Mouse (Mus musculus) right cerebral cortex, adult 18-20 months (tissue): ENCODE measurements around the gene Hoxa3.

Experiments used
- DNase-seq: peaks from one replicate; pipeline ENCODE4 v3.0.0; 2022; ENCODE audit warnings: mixed read lengths

The Hoxa3 gene

GRCm38 (mm10) chr6:52213119-52213986 is at the start of gene Hoxa3, which contains the start of gene Gm28308:
Hoxa3 (minus strand) TSS chr6:52213336.
Gm28308 (minus strand) TSS chr6:52213339.
- DNase-seq: no peak

- no peak for DNase-seq
Observed at GRCm38 (mm10) chr6:52262463-52263320, 49.6 kb upstream of the Hoxa3 start.

- no peak for DNase-seq
Observed at GRCm38 (mm10) chr6:52261751-52262462, 48.8 kb upstream of the Hoxa3 start.

DNA sequence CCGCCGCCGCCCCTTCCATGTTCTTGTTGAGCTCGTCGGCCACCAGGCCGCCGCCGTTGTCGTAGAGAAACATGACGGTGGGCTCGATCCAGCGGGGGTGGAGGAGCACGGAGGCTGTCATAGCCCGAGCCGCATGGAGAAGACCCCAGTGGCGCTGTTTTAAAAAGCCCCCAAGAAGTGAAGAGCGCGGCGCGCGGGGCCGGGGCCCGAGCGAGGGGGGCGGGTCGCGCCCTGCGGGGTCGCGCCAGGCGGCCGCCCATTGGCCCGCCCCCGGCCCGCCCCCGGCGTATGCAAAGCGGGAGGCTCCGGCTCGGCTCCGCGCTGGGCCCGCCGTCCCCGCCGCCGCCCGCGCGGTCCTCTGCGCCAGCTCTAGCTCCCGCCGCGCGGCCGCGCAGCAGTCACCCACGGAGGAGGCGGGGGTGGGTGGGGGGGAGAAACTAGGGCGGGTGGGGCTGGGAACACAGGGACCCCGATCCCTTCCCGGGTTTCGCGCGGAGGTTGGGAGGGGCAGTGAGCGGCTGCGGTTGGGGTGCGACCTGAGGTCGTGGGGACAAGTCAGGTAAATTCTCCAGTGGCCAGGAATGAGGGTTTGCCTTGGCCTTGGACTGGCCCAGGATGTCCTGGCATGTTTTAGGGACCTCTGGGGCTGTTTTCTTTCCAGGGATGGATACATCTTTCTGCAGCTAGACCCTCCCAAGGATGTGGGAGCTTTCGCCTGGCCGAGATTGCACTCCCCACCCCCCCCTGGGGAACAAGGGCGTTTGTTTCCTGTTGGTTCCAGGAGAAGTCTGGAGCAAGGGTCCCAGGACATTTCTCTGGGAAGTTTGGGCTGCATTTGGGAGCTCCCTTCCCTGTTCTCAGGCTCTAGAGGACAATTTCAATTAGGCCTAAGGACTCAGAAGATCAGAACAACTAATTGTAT is 47.8 kb upstream of the Hoxa3 start, which contains the start of gene Hoxa13:
Gene Hoxa13 (minus strand): TSS at position 227 of the 922 bp plus-strand sequence.
- DNase-seq: no peak

- no peak for DNase-seq
Observed at GRCm38 (mm10) chr6:52259811-52260261, 46.7 kb upstream of the Hoxa3 start.

DNA sequence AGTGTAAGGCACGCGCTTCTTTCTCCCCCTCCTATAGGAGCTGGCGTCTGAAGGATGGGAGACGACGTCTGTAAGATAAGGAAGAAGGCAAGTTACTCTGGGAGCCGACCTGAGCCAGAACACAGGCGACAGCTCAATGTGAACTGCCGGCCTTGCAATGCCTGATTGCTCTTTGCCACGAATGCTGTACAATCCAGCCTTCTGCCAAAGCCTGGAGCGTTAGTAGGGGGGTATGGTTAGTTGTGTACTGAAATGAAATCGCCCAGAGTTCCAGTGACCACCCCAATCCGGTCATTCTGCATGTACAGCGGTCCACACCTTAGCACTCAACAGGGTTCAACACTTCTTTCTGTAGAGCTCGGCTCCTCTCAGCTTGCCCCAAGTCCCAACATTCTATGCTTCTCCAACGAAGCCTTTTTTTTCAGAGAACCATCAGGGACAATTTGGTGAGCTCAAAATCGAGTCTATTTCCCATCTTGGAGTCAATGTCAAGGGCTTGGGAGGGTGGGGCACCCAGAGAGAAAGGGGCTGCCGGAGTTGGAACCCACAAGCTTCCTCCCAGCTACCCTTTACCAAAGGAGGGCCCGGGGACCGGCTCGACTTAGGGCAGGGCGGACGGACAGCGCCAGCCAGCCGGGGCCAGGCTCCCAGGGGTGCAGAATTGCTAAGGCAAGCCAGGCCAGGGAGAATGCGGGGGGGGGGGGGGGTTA is 46.1 kb upstream of the Hoxa3 start:
- no peak for DNase-seq

DNA sequence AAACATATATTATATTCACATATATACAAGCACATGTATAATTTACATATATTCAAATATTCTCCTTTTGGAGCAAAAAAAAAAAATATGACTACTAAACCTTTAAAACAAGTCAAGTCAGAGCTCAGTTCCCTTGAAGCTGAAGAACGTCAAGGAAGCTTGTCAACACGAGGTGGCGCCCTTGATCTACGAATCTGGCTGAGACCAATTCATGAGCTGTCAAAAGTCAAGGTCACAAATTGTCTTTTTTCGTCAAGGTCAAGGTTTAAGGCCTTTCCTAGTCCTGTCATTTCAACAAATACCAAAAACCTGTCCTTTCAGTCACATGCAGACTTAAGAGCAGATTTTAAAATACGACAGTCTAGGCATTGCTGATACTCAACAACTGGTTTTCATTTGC is 43.8 kb upstream of the Hoxa3 start:
- DNase-seq: peak; percentile 51

DNA sequence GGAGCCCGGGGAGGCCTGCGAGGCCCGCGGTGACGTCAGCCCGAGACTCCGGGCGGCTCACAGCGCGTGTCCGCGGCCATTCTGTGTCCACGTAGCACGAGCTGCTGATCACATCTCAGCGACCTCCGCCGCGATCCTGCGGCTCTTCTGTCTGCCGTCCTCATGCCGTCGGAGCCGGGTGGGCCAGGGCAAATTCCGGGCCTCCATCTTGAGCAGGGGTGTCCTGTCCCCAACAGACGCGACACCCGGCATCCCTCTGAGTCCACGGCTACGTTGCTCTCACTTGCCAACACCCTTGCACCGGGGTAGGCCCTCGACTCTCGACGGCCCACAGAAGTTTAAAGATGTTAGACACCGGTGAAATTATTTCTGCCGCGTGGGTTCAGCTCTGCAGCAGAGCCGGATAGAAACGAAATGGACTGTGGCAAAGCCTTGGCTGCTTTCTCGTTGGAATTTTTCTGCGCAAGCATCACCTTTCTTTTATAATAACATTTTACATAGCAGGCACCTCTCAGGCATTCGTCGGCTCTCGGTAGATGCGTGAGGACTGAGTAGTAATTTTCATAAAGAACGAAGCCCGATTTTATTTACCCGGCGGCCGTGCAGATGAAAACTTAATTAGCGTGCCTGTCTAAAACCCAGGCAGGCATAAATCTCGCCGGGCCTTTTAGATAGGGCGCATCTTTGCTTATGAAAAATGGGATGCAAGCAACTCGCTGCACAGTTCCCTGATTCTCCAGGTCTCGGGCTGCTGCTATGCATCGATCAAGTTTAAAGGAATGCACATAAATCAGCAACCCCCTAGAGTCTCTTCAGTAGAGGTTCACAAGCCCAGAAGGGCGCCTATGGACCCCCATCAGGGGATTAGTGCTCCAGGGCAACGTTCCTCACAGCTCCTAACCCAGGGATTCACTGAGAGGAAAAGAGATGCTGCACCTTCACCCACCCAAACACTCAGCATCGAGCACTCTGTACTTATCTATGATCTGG is 40.7 kb upstream of the Hoxa3 start:
- DNase-seq: no peak

- DNase-seq: no peak
Observed at GRCm38 (mm10) chr6:52252775-52253376, 39.7 kb upstream of the Hoxa3 start.

DNA sequence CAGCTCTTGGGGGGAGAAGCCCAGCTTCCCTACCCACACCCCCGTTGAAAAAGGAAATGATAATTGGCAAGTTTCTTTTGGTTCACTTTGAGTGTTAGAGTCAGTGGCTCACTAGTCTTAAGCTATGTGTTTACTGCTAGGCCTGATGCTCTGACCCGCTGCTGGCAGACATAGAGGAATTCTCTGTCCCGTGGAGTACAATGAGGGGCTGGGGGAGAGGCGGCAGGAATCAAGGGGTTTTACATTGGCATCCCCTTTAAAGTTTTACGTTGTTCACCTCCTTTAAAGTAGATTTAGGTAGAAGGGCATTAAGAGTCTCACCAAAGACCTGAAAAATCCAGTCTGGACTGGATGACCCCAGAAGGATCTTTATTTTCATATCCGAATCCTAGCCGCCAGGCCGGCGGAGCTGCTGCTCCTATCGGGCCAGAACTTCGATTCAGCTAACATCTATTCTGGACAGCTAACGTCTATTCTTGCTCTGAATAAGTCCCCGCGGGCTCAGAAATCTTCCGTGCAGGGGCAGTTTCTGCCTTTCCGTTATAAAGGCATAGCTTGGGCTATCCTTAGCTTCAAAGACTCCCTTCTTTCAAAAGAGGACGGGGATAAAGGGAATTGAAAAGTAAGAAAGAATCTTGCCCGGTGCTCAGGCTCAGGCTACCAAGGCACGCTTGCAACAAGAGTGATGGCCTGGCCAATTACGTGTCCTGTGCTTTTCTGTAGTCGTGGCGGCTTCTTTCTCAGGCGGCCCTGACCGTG is 39.1 kb upstream of the Hoxa3 start:
- DNase-seq: no peak

DNA sequence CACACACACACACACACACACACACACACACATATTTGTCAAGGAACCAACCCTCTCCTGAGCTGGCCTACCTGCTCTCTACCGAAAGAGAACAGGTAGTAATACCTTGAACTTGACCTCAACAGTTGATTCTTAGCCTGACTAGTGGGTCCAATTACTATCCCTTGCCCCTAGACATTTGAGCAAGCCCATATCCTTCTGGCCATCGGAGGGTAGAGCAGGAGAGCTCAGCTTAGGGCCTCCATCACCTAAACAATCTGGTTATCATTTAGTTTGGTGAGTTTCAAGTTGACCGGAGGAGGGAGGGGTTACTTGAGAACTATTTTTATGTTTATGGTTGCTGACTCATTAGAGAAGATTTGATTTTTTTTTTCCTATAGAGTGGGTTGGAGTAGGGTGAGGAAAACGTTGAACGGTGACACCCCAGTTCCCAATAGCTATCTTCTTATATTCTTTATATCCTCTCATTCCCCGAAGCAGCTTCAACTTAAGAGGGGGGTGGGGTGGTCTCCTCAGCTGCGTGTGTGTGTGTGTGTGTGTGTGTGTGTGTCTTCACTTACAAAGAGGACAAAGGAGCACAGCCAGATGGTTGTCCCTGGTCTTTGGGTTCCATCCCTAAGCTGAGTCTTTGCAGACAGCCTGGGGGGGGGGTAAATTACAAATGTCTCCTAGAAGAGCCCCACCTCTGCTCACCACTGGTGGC is 38.2 kb upstream of the Hoxa3 start:
- no peak for DNase-seq

DNA sequence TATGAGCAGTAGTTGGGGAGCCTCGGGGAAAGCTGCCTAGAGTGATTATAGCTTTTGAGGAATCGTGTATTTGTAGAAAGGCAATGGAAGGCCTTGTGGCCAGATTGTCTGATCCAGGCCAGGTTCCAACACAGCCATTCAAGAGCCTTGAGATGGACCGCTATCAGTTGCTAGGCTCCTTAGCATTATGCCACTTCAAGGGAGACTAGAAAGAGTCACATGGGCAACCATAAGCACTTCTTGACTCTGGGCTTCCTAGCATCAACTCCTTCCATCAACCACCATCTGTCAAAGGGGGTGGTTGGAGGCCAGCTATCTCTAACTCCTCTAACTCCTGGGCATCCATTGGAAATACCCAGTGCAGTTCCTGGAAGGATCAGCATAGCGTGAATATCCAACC is 36.7 kb upstream of the Hoxa3 start:
- DNase-seq: no peak

DNA sequence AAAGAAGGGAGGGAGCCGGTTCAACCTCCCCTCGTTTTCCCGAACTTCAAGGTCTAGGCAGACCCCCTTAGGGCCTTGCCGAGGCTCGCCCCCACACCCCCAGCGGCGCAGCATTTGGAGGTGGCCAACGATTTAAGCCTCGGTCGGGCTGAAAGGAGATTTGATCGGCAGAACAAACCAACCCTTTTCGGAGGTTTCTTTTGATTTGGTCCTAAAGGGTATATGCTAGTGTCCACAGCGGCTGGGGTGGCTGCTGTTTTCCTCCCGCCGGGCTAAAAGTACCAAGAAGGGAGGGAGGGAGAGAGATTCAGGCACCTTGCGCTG is 36.2 kb upstream of the Hoxa3 start:
- no peak for DNase-seq

DNA sequence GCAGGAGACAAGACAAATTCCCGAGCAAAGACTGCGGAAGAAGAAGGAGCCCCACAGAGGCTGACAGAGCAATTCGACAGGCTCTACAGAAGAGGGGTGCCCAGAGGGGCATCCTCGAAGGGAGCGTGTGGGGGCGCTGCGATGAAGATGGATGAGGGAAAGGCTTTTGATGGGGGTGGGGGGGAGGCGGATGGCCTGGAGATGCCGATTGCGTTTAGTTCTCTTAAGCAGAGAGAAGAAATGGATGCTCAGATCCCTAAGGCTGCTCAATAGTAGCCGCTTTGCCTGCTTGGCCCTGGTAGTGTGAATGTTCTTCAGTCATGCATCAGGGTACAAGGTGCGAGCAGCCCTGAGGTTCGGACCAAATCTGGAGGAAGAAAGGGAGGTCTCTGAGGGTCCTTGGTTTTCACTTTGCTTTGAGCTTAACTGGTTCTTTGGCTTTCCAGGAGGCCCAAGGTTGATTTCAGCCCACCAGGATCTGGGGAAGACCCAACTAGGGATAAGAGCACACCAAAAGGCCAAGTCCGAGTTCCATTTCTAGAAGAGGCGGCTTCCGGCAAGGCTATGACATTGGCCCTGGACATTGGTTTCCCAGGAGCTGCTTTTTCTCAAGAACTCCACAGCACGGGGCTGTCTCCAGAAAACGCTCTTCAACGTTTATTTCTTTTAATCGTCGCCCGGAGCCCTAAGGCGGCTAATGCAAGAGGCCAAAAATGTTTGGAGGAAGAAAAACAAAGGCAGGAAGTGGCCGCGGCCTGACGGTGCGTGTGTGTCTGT is 35.7 kb upstream of the Hoxa3 start:
- no peak for DNase-seq

DNA sequence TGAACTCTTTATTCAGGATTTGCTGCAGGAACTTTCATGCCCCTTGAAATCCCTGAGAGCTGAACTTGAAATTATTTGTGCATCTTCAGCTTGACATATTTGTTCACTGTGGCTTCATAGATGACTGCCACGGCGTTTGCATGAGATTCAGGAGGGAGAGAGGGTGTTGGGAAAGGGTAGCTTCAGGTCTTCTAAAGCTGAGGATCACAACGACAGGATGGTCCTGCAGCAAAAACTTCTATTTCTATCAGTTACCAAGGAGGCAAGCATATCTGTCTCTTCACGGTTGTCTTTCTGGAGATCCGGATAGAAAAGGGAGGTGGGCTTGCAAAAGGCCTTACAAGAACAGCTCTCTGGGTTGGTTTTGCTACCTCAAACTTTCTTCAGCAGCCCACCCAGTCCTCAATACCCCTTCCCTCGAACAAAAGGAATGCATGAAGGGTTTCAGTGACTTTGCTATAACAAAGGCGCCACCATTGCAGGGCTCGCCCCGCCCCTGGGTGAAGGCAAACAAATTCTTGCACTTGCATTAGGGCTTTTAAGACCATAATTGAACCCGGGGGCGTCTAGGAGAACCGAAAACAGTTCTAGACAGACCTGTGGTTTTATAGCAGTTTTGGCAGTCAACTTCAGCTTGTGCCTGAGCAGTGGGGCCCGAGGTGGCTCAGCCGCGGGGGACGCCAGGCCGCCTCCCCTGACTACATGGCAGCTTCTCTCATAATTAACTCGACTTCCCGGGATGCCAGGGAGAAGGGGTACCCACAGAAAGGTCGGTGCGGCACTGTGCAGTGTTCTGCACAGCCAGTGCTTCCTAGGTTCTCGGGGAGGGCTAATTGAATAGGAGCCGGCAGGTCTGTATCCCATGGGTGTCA is 34.9 kb upstream of the Hoxa3 start:
- no peak for DNase-seq

DNA sequence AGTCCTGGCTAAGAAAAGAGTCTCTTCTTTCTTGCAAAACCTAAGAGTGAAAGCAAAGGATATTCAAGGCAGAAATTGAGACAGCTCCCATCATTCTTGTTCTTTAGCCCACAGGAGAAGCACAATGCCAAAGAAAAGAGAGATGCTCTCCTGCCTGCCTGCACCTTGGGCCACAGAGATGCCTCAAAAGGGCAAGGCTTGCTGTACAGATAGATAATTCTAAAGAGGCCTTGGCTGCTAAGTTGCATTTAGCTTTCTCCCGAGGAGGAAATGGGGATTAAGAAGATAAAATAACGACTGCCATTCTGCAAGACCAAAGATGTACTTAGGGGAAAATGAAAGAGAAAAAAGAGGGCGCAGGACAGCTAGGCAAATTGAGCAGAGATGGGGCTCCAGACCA is 33.8 kb upstream of the Hoxa3 start:
- DNase-seq: no peak
